Mouse (Mus musculus): ENCODE data around the gene Wfdc12. TPM values are rescaled to one million over a fixed set of nuclear protein-coding genes. Genes with fewer than 3 reads are reported as not detected.
"Not testable (repeated sequence)": the region's sequence is repeated elsewhere in the genome, so short reads cannot be mapped to it uniquely, and the experiment has no call there.

Gene Wfdc12
- polyA plus RNA-seq (2016; fragmentation: Nextera tagmentation; extraction: Ambion mirVana) = not detected in 2 replicates

GRCm38 (mm10) chr2:164190576-164190975 lies at the start of gene Wfdc12:
Gene Wfdc12, minus strand, starts transcription at chr2:164190608.
- Histone ChIP-seq H3K9me3 (no peaks in the 10 kb centered on the region), H3K4me1 (replicated peaks) (no peaks in the 10 kb centered on the region), H3K36me3 (no peaks in the 10 kb centered on the region), H3K27me3 (peaks cover 8% of the 10 kb centered on the region), H3K4me3 (replicated peaks) (no peak within 1 kb of the TSS), H3K9ac (replicated peaks) (no peak within 1 kb of the TSS), H3K4me2 (no peak within 1 kb of the TSS), H3K27ac (no peak within 1 kb of the TSS)
- 85% methylated on average over 6 of the region's 6 CpGs for WGBS
- no peak for ATAC-seq (ENCODE audit: insufficient number of reproducible peaks, insufficient read depth, low FRiP score, low TSS enrichment, low read depth)

- no peaks in the 10 kb centered on the region for H3K4me1 ChIP-seq (replicated peaks)
- H3K27ac ChIP-seq = no peak within 1 kb of the TSS
- WGBS = 87% methylated on average over 3 of the region's 3 CpGs
- no peak within 1 kb of the TSS for H3K4me2 ChIP-seq
- H3K27me3 ChIP-seq = no peaks in the 10 kb centered on the region
- no peaks in the 10 kb centered on the region for H3K9me3 ChIP-seq
- no peaks in the 10 kb centered on the region for H3K36me3 ChIP-seq
- no peak within 1 kb of the TSS for H3K9ac ChIP-seq (replicated peaks)
- no peak for ATAC-seq (ENCODE audit: insufficient number of reproducible peaks, insufficient read depth, low FRiP score, low TSS enrichment, low read depth)
- H3K4me3 ChIP-seq (replicated peaks) = no peak within 1 kb of the TSS
Observed at GRCm38 (mm10) chr2:164238366-164238765, 48.0 kb upstream of the Wfdc12 start, which contains the start of gene Svs2. Gene Svs2, minus strand, starts transcription at chr2:164238466.

GRCm38 (mm10) chr2:164232671-164233070 lies 42.3 kb upstream of the Wfdc12 start:
- no peaks in the 10 kb centered on the region for H3K9me3 ChIP-seq
- no peak overlapping the region for H3K27ac ChIP-seq
- WGBS = 87% methylated on average over 8 of the region's 8 CpGs
- H3K4me1 ChIP-seq (replicated peaks) = no peaks in the 10 kb centered on the region
- no peak overlapping the region for H3K4me2 ChIP-seq
- H3K27me3 ChIP-seq = no peaks in the 10 kb centered on the region
- no peak overlapping the region for H3K9ac ChIP-seq (replicated peaks)
- no peaks in the 10 kb centered on the region for H3K36me3 ChIP-seq
- no peak overlapping the region for H3K4me3 ChIP-seq (replicated peaks)
- ATAC-seq (ENCODE audit: insufficient number of reproducible peaks, insufficient read depth, low FRiP score, low TSS enrichment, low read depth) = no peak

- WGBS = 77% methylated on average over 8 of the region's 8 CpGs
- H3K27me3 ChIP-seq = no peaks in the 10 kb centered on the region
- H3K9ac ChIP-seq (replicated peaks) = no peak overlapping the region
- no peaks in the 10 kb centered on the region for H3K4me1 ChIP-seq (replicated peaks)
- H3K27ac ChIP-seq = no peak overlapping the region
- no peak overlapping the region for H3K4me3 ChIP-seq (replicated peaks)
- no peak for ATAC-seq (ENCODE audit: insufficient number of reproducible peaks, insufficient read depth, low FRiP score, low TSS enrichment, low read depth)
- H3K9me3 ChIP-seq = no peaks in the 10 kb centered on the region
- H3K4me2 ChIP-seq = no peak overlapping the region
- no peaks in the 10 kb centered on the region for H3K36me3 ChIP-seq
Observed at GRCm38 (mm10) chr2:164228361-164229070, 38.1 kb upstream of the Wfdc12 start.

GRCm38 (mm10) chr2:164221522-164221921 lies 31.1 kb upstream of the Wfdc12 start, which contains the start of gene Wfdc15b:
Gene Wfdc15b, minus strand, starts transcription at chr2:164221660.
- no peak for ATAC-seq (ENCODE audit: insufficient number of reproducible peaks, insufficient read depth, low FRiP score, low TSS enrichment, low read depth)
- Histone ChIP-seq H3K9me3 (no peaks in the 10 kb centered on the region), H3K27me3 (no peaks in the 10 kb centered on the region), H3K4me2 (no peak within 1 kb of the TSS), H3K4me3 (replicated peaks) (no peak within 1 kb of the TSS), H3K9ac (replicated peaks) (no peak within 1 kb of the TSS), H3K36me3 (no peaks in the 10 kb centered on the region), H3K4me1 (replicated peaks) (no peaks in the 10 kb centered on the region), H3K27ac (no peak within 1 kb of the TSS)
- 71% methylated on average over 11 of the region's 11 CpGs for whole genome bisulfite sequencing

- no peak for ATAC-seq (ENCODE audit: insufficient number of reproducible peaks, insufficient read depth, low FRiP score, low TSS enrichment, low read depth)
- H3K9ac ChIP-seq (replicated peaks) = no peak overlapping the region
- no peaks in the 10 kb centered on the region for H3K27me3 ChIP-seq
- H3K36me3 ChIP-seq = no peaks in the 10 kb centered on the region
- no peaks in the 10 kb centered on the region for H3K9me3 ChIP-seq
- H3K4me2 ChIP-seq = no peak overlapping the region
- WGBS = 87% methylated on average over 9 of the region's 9 CpGs
- H3K4me3 ChIP-seq (replicated peaks) = no peak overlapping the region
- H3K27ac ChIP-seq = no peak overlapping the region
- H3K4me1 ChIP-seq (replicated peaks) = no peaks in the 10 kb centered on the region
Observed at GRCm38 (mm10) chr2:164219295-164219694, 28.9 kb upstream of the Wfdc12 start.

- no peak overlapping the region for H3K27ac ChIP-seq
- H3K36me3 ChIP-seq = no peaks in the 10 kb centered on the region
- no peaks in the 10 kb centered on the region for H3K9me3 ChIP-seq
- H3K4me2 ChIP-seq = no peak overlapping the region
- WGBS = 91% methylated on average over 5 of the region's 5 CpGs
- no peak for ATAC-seq (ENCODE audit: insufficient number of reproducible peaks, insufficient read depth, low FRiP score, low TSS enrichment, low read depth)
- H3K4me1 ChIP-seq (replicated peaks) = no peaks in the 10 kb centered on the region
- no peak overlapping the region for H3K9ac ChIP-seq (replicated peaks)
- H3K27me3 ChIP-seq = no peaks in the 10 kb centered on the region
- no peak overlapping the region for H3K4me3 ChIP-seq (replicated peaks)
Observed at GRCm38 (mm10) chr2:164212711-164213110, 22.3 kb upstream of the Wfdc12 start.

- no peaks in the 10 kb centered on the region for H3K9me3 ChIP-seq
- no peak for ATAC-seq (ENCODE audit: insufficient number of reproducible peaks, insufficient read depth, low FRiP score, low TSS enrichment, low read depth)
- no peak overlapping the region for H3K4me2 ChIP-seq
- no peaks in the 10 kb centered on the region for H3K36me3 ChIP-seq
- no peaks in the 10 kb centered on the region for H3K27me3 ChIP-seq
- H3K4me3 ChIP-seq (replicated peaks) = no peak overlapping the region
- H3K27ac ChIP-seq = no peak overlapping the region
- WGBS = 89% methylated on average over 4 of the region's 4 CpGs
- H3K4me1 ChIP-seq (replicated peaks) = no peaks in the 10 kb centered on the region
- no peak overlapping the region for H3K9ac ChIP-seq (replicated peaks)
Observed at GRCm38 (mm10) chr2:164210892-164211291, 20.5 kb upstream of the Wfdc12 start.

GRCm38 (mm10) chr2:164206676-164207075 lies 16.3 kb upstream of the Wfdc12 start:
- H3K9ac ChIP-seq (replicated peaks) = no peak overlapping the region

GRCm38 (mm10) chr2:164206011-164206410 lies 15.6 kb upstream of the Wfdc12 start:
- H3K27ac ChIP-seq; H3K4me2 ChIP-seq; H3K4me3 ChIP-seq (replicated peaks); H3K36me3 ChIP-seq; H3K27me3 ChIP-seq; H3K4me1 ChIP-seq (replicated peaks); H3K9ac ChIP-seq (replicated peaks); ATAC-seq (ENCODE audit: insufficient number of reproducible peaks, insufficient read depth, low FRiP score, low TSS enrichment, low read depth); H3K9me3 ChIP-seq: not testable (repeated sequence)
- WGBS = 90% methylated on average over 10 of the region's 10 CpGs

More at GRCm38 (mm10) chr2:164206676-164207075, 16.3 kb upstream of the Wfdc12 start:
- ATAC-seq (ENCODE audit: insufficient number of reproducible peaks, insufficient read depth, low FRiP score, low TSS enrichment, low read depth) = no peak
- WGBS = 80% methylated on average over 4 of the region's 4 CpGs
- no peak overlapping the region for H3K4me2 ChIP-seq
- no peaks in the 10 kb centered on the region for H3K27me3 ChIP-seq
- no peaks in the 10 kb centered on the region for H3K36me3 ChIP-seq
- no peak overlapping the region for H3K27ac ChIP-seq
- no peak overlapping the region for H3K4me3 ChIP-seq (replicated peaks)
- no peaks in the 10 kb centered on the region for H3K9me3 ChIP-seq
- H3K4me1 ChIP-seq (replicated peaks) = no peaks in the 10 kb centered on the region

GRCm38 (mm10) chr2:164199626-164200327 lies 9.4 kb upstream of the Wfdc12 start, which contains the start of gene Wfdc15a:
Gene Wfdc15a, minus strand, starts transcription at chr2:164200130.
- 83% methylated on average over 20 of the region's 20 CpGs for WGBS
- ATAC-seq (ENCODE audit: insufficient number of reproducible peaks, insufficient read depth, low FRiP score, low TSS enrichment, low read depth) = no peak
- Histone ChIP-seq H3K4me1 (replicated peaks) (no peaks in the 10 kb centered on the region), H3K4me3 (replicated peaks) (no peak within 1 kb of the TSS), H3K9ac (replicated peaks) (no peak within 1 kb of the TSS), H3K4me2 (no peak within 1 kb of the TSS), H3K36me3 (no peaks in the 10 kb centered on the region), H3K27me3 (no peaks in the 10 kb centered on the region), H3K27ac (no peak within 1 kb of the TSS), H3K9me3 (no peaks in the 10 kb centered on the region)
